Comparison of ENCODE assay signal across 29 mouse cellular contexts in the genomic region with DNA sequence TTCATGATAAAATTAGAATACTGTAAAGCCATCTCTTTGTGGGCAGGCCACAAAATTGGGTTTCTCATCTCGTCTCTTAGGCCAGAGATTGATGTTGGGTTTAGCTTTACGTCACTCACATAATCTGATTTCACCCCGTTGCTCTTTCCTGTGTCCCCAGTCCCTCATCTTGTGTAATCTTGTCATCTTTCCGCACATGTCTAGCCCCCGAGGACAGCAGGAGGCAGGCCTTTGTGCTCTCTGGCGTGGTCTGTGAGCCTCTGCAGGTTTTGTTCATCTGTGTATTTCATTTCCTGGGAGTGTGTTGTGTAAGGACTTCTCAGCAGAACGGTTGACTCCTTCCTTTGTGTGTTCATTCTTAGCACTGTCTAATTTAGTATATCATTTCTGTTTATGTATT.
DNase-seq lines count a peak whose midpoint lies in the region; ATAC-seq lines count a peak whose summit lies in the region.
"Had no signal": no experiment of that assay in that cellular context is flagged by ENCODE, and none has a peak within 500 bp of the region (broad histone marks: within the 10 kb centered on the region; RNA-seq: fewer than 3 reads in every experiment).

No protein-coding gene starts in this region.

- no peak overlapping the region for H3K9ac ChIP-seq in midbrain, embryonic 13.5 days (replicated peaks)
- H3K9ac ChIP-seq: embryonic facial prominence, embryonic 13.5 days; embryonic facial prominence, embryonic 15.5 days; forebrain, embryonic 12.5 days had no signal

- H3K9me3 ChIP-seq in midbrain, embryonic 10.5 days (replicated peaks), result no peaks in the 10 kb centered on the region
- no peaks in the 10 kb centered on the region for H3K9me3 ChIP-seq in midbrain, embryonic 13.5 days
- H3K9me3 ChIP-seq: embryonic facial prominence, embryonic 13.5 days; embryonic facial prominence, embryonic 15.5 days; forebrain, embryonic 10.5 days; forebrain, embryonic 12.5 days; G1E had no signal

- H3K27me3 ChIP-seq in midbrain, embryonic 10.5 days (ENCODE audit: low read depth, poor library complexity, severe bottlenecking), result no peaks in the 10 kb centered on the region
- H3K27me3 ChIP-seq in midbrain, embryonic 13.5 days, result no peaks in the 10 kb centered on the region
- H3K27me3 ChIP-seq: CH12.LX; embryonic facial prominence, embryonic 13.5 days; embryonic facial prominence, embryonic 15.5 days; forebrain, embryonic 12.5 days; Patski had no signal

- H3K4me3 ChIP-seq in midbrain, embryonic 10.5 days, result no peak overlapping the region
- no peak overlapping the region for H3K4me3 ChIP-seq in midbrain, embryonic 13.5 days (replicated peaks)
- H3K4me3 ChIP-seq: embryonic facial prominence, embryonic 13.5 days; embryonic facial prominence, embryonic 15.5 days; erythroblast, embryonic 14.5 days; forebrain, embryonic 10.5 days; forebrain, embryonic 12.5 days had no signal

- 77% methylated on average over 7 of the region's 7 CpGs for WGBS in midbrain, embryonic 10.5 days
- 59% methylated on average over 7 of the region's 7 CpGs for WGBS in midbrain, embryonic 13.5 days

- ATAC-seq in midbrain, embryonic 13.5 days, result no peak
- peak; percentile 46; the same call in 1 of the 2 replicates for ATAC-seq in granulocyte monocyte progenitor cell, adult 5-6 weeks (replicated peaks; ENCODE audit: poor library complexity, severe bottlenecking)
- ATAC-seq in megakaryocyte progenitor cell, adult 5-6 weeks (replicated peaks; ENCODE audit: poor library complexity), result peak; percentile 77
- ATAC-seq: activated CD4-positive, CD25-positive, alpha-beta regulatory T cell, adult 4 months; CD4-positive, CD25-positive, alpha-beta regulatory T cell, adult 4 months; forebrain, embryonic 14.5 days; forebrain, embryonic 16.5 days; Patski had no signal

- no peaks in the 10 kb centered on the region for H3K4me1 ChIP-seq in midbrain, embryonic 10.5 days
- H3K4me1 ChIP-seq in midbrain, embryonic 13.5 days (replicated peaks), result no peaks in the 10 kb centered on the region
- H3K4me1 ChIP-seq: embryonic facial prominence, embryonic 13.5 days; embryonic facial prominence, embryonic 15.5 days; forebrain, embryonic 10.5 days; forebrain, embryonic 12.5 days had no signal

- H3K4me2 ChIP-seq in midbrain, embryonic 13.5 days (replicated peaks), result no peak overlapping the region
- H3K4me2 ChIP-seq: embryonic facial prominence, embryonic 13.5 days; embryonic facial prominence, embryonic 15.5 days; forebrain, embryonic 12.5 days had no signal

- DNase-seq in midbrain, embryonic 10.5 days (ENCODE audit: low spot score), result peak; percentile 8
- DNase-seq in 416B (ENCODE audit: low read depth), result peak; percentile 57
- DNase-seq in embryo, embryonic 10.5 days (ENCODE audit: low spot score), result no peak
- DNase-seq in right cerebral cortex, postnatal 10 days (ENCODE audit: low spot score in 2 of 2), result no peak
- DNase-seq: adrenal gland, postnatal 10 days; adrenal gland, postnatal 25 days; B cell, adult 2 months; cerebellum, adult 11 months; cerebellum, adult 18-20 months; cerebellum, adult 8-10 months; cerebellum, adult 9-11 months; cerebellum, postnatal 14 days; cerebellum, postnatal 36 days; embryo, embryonic 11 days had no signal

- no peak overlapping the region for H3K27ac ChIP-seq in midbrain, embryonic 10.5 days (replicated peaks)
- no peak overlapping the region for H3K27ac ChIP-seq in midbrain, embryonic 13.5 days
- H3K27ac ChIP-seq: embryonic facial prominence, embryonic 13.5 days; embryonic facial prominence, embryonic 15.5 days; forebrain, embryonic 10.5 days; forebrain, embryonic 12.5 days had no signal

- H3K36me3 ChIP-seq in midbrain, embryonic 10.5 days, result peaks cover 23% of the 10 kb centered on the region
- H3K36me3 ChIP-seq in midbrain, embryonic 13.5 days, result peaks cover 15% of the 10 kb centered on the region

Comparison
In these comparisons a context has a peak if more than half of its experiments do, and no peak if none do; other contexts are left out.
1. DNase-seq: peak in midbrain, embryonic 10.5 days (single experiment) and 416B (single experiment); none in embryo, embryonic 10.5 days (single experiment) and right cerebral cortex, postnatal 10 days (0 of 2).